Mouse (Mus musculus) embryonic facial prominence, embryonic 14.5 days (tissue): ENCODE measurements around the gene Plrg1. TPM values are rescaled to one million over a fixed set of nuclear protein-coding genes. Genes with fewer than 3 reads are reported as not detected.

Experiments
- ATAC-seq: fragments of 200-750 bp; cut with Nextera tagmentation; 2 replicates; pipeline ENCODE4 v1.8.0; 2017; ENCODE audit warnings: low read depth, moderate number of reproducible peaks, moderate TSS enrichment
- DNase-seq: peaks from one replicate; pipeline ENCODE4 v3.0.0-alpha.2; 2015; ENCODE audit warnings: low spot score
- H3K27ac ChIP-seq: fragments of 300-500 bp; sonication (generic); replicated peaks from 2 replicates; pipeline ENCODE4 v1.5.1; 2014; ENCODE audit warnings: low read depth, mild to moderate bottlenecking, low read length, moderate library complexity
- H3K27me3 ChIP-seq: fragments of 300-500 bp; sonication (generic); replicated peaks from 2 replicates; pipeline ENCODE4 v1.6.1; 2014; ENCODE audit warnings: low read length; ENCODE audit not compliant: control insufficient read depth, insufficient read depth
- H3K36me3 ChIP-seq: fragments of 300-500 bp; sonication (generic); 2 replicates; pipeline ENCODE4 v1.6.1; 2014; ENCODE audit warnings: low read length, mixed read lengths; ENCODE audit not compliant: control insufficient read depth, insufficient read depth
- H3K4me1 ChIP-seq: fragments of 300-500 bp; sonication (generic); 2 replicates; pipeline ENCODE4 v1.6.1; 2014; ENCODE audit warnings: antibody characterized with exemption, low read length; ENCODE audit not compliant: control insufficient read depth, insufficient read depth
- H3K4me2 ChIP-seq: fragments of 300-500 bp; sonication (generic); 2 replicates; pipeline ENCODE4 v1.6.1; 2014; ENCODE audit warnings: low read depth, mild to moderate bottlenecking, low read length, moderate library complexity, mixed read lengths
- H3K4me3 ChIP-seq: fragments of 300-500 bp; sonication (generic); 2 replicates; pipeline ENCODE4 v1.5.1; 2014; ENCODE audit warnings: low read depth, mild to moderate bottlenecking, low read length
- H3K9ac ChIP-seq: fragments of 300-500 bp; sonication (generic); 2 replicates; pipeline ENCODE4 v1.6.1; 2014; ENCODE audit warnings: low read depth, mild to moderate bottlenecking, low read length, moderate library complexity, mixed read lengths
- H3K9me3 ChIP-seq: fragments of 300-500 bp; sonication (generic); 2 replicates; pipeline ENCODE4 v1.6.1; 2016; ENCODE audit warnings: low read length; ENCODE audit not compliant: control insufficient read depth
- WGBS: fragments of 180-500 bp; shearing (Covaris S2); extraction: QIAGEN DNeasy Blood & Tissue Kit; methylation state at CpG from one replicate; pipeline ENCODE4 v1.1.7; 2014; 5-methylcytosine and 5-hydroxymethylcytosine counted together
- polyA plus RNA-seq: library from polyadenylated mRNA; unstranded; fragments of >200 nt; fragmentation: Nextera tagmentation; extraction: Ambion mirVana; gene quantifications from 2 replicates; pipeline ENCODE4 v1.2.1, GENCODE M21; 2014

Gene Plrg1
- polyA plus RNA-seq, 1 experiment from 2014 or later = 86.1 TPM

- no peaks in the 10 kb centered on the region for H3K4me1 ChIP-seq
- H3K4me3 ChIP-seq = no peak overlapping the region
- H3K4me2 ChIP-seq = no peak overlapping the region
- H3K9ac ChIP-seq = no peak overlapping the region
- H3K9me3 ChIP-seq = no peaks in the 10 kb centered on the region
- H3K27ac ChIP-seq = no peak overlapping the region
- DNase-seq = no peak
- ATAC-seq = no peak
- no peaks in the 10 kb centered on the region for H3K36me3 ChIP-seq
- H3K27me3 ChIP-seq = no peaks in the 10 kb centered on the region
- WGBS = 87% methylated on average over 5 of the region's 5 CpGs
Observed at GRCm38 (mm10) chr3:83021176-83021575, 34.1 kb upstream of the Plrg1 start.

- Histone ChIP-seq H3K9me3 (no peaks in the 10 kb centered on the region), H3K27ac (no peak overlapping the region), H3K27me3 (no peaks in the 10 kb centered on the region), H3K9ac (no peak overlapping the region), H3K4me2 (no peak overlapping the region), H3K4me1 (no peaks in the 10 kb centered on the region), H3K36me3 (no peaks in the 10 kb centered on the region), H3K4me3 (no peak overlapping the region)
- no peak for DNase-seq
- no peak for ATAC-seq
- 77% methylated on average over 6 of the region's 6 CpGs for WGBS
Observed at GRCm38 (mm10) chr3:83025036-83025435, 30.3 kb upstream of the Plrg1 start.

DNA sequence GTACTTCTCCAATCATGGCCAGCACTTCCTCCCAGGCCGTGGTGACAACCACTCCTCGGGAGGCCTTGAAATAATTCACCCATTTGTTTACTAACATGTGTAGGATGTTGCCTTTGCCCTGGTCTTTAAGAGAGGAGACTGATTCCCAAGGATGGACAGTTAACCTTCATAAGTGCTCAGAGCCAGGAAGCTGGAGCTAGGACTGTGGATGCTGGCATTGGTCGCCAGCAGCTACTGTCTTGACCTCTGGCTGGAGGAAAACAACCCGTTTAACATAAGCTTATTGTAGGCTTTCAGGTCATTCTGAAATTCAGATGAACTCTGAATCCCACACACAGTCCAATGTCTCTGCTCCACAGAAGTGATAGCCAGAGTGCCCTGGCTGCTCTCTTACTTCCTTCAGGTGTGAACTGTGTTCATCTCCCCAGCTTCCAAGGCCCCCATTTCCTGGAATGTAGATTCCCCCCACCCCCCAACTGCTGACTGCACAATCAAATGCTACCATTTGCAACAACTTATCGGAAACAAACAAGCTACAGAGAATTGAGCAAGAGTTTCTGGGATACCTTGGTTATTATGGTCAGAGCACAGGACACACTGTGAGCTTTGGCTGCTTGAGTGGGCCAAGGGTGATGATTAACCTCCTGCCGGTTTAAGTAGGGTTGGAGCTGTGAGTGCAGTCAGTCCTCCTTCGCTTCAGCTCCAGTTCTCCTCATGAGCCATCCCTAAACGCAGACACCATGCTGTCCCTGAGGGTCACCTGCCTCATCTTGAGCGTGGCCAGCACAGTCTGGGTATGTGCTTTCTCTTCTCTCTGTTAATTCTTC lies 29.6 kb upstream of the Plrg1 start, which contains the start of gene Fga:
TSS of gene Fga (plus strand) at position 602 of the 827 bp plus-strand sequence.
- Histone ChIP-seq H3K9ac (no peak within 1 kb of the TSS), H3K4me3 (no peak within 1 kb of the TSS), H3K36me3 (no peaks in the 10 kb centered on the region), H3K9me3 (no peaks in the 10 kb centered on the region), H3K27me3 (no peaks in the 10 kb centered on the region), H3K27ac (no peak within 1 kb of the TSS), H3K4me2 (no peak within 1 kb of the TSS), H3K4me1 (no peaks in the 10 kb centered on the region)
- DNase-seq (no peak), ATAC-seq (no peak)
- WGBS = 69% methylated on average over 9 of the region's 9 CpGs

- Histone ChIP-seq H3K27me3 (no peaks in the 10 kb centered on the region), H3K9me3 (no peaks in the 10 kb centered on the region), H3K36me3 (no peaks in the 10 kb centered on the region), H3K27ac (no peak overlapping the region), H3K4me3 (no peak overlapping the region), H3K4me1 (no peaks in the 10 kb centered on the region), H3K9ac (no peak overlapping the region), H3K4me2 (no peak overlapping the region)
- DNase-seq (no peak), ATAC-seq (no peak)
- 85% methylated on average over 9 of the region's 9 CpGs for whole genome bisulfite sequencing
Observed at GRCm38 (mm10) chr3:83027546-83028251, 27.6 kb upstream of the Plrg1 start.

DNA sequence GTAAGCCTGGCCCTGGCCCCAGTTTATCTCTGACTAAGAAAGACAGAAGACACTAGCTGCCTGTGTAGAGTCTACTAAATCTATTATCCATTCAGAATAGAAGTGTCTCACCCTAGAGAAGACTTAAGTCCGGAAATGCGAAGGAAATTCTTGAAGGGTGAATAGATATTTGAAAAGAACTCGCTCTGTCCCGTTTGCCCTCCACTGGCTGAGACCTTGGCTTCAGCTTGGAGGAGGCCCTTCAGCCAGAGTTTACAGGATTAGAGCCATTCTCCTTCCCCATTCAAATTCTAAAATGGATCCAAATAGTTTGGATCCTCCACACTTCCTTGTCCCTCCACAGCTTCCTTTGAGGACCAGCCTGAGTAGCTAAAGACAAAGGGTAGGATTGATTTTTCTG lies 25.0 kb upstream of the Plrg1 start:
- DNase-seq (no peak), ATAC-seq (no peak)

DNA sequence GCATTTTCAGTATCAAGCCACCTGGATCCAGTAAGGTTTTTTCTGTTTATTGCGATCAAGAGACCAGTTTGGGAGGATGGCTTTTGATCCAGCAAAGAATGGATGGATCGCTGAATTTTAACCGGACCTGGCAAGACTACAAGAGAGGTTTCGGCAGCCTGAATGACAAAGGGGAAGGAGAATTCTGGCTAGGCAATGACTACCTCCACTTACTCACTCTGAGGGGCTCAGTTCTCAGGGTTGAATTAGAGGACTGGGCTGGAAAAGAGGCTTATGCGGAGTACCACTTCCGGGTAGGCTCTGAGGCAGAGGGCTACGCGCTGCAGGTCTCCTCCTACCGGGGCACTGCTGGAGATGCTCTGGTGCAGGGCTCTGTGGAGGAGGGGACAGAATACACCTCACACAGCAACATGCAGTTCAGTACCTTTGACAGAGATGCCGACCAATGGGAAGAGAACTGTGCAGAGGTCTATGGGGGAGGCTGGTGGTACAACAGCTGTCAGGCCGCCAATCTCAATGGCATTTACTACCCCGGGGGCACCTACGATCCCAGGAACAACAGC lies 22.5 kb upstream of the Plrg1 start:
- Histone ChIP-seq H3K9me3 (no peaks in the 10 kb centered on the region), H3K27me3 (peaks cover 3% of the 10 kb centered on the region; the same call in 1 of the 2 replicates), H3K27ac (no peak overlapping the region), H3K9ac (no peak overlapping the region), H3K4me2 (peak overlapping the region; percentile 43), H3K36me3 (no peaks in the 10 kb centered on the region), H3K4me1 (no peaks in the 10 kb centered on the region), H3K4me3 (peak overlapping the region; percentile 15; the same call in 1 of the 2 replicates)
- DNase-seq (no peak), ATAC-seq (no peak)
- WGBS = 53% methylated on average over 13 of the region's 13 CpGs

More for the DNA sequence above, 25.0 kb upstream of the Plrg1 start:
- 78% methylated on average over 4 of the region's 4 CpGs for WGBS
- Histone ChIP-seq H3K9ac (no peak overlapping the region), H3K36me3 (no peaks in the 10 kb centered on the region), H3K4me2 (no peak overlapping the region), H3K4me3 (no peak overlapping the region), H3K27me3 (peaks cover 3% of the 10 kb centered on the region; the same call in 1 of the 2 replicates), H3K4me1 (no peaks in the 10 kb centered on the region), H3K9me3 (no peaks in the 10 kb centered on the region), H3K27ac (no peak overlapping the region)

DNA sequence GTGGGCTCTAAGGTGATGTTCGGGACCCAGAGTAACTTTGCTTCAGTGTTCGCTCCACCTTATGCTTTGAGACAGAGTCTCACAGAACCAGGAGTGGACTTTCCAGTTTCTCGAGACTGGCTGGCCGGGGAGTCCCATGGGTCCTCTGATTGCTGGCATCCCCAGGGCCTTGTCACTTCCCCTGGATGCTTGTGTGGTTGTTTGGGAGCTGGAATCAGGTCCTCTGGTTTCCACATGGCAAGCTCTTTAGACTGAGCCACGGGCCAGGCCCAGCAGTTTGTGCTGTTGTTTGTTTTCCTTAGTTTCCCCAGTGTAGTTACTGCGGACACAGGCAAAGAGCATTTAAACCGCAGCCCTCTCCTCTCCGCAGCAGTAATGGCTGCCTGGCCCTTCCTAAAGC lies 21.5 kb upstream of the Plrg1 start:
- H3K9ac ChIP-seq = no peak overlapping the region
- no peaks in the 10 kb centered on the region for H3K9me3 ChIP-seq
- no peaks in the 10 kb centered on the region for H3K4me1 ChIP-seq
- no peak overlapping the region for H3K27ac ChIP-seq
- 74% methylated on average over 8 of the region's 8 CpGs for WGBS
- no peak overlapping the region for H3K4me2 ChIP-seq
- H3K36me3 ChIP-seq = no peaks in the 10 kb centered on the region
- no peak for ATAC-seq
- H3K27me3 ChIP-seq = peaks cover 3% of the 10 kb centered on the region; the same call in 1 of the 2 replicates
- DNase-seq = no peak
- no peak overlapping the region for H3K4me3 ChIP-seq

GRCm38 (mm10) chr3:83038865-83039264 lies 16.5 kb upstream of the Plrg1 start:
- Histone ChIP-seq H3K9ac (no peak overlapping the region), H3K27me3 (no peaks in the 10 kb centered on the region), H3K27ac (no peak overlapping the region), H3K9me3 (no peaks in the 10 kb centered on the region), H3K36me3 (no peaks in the 10 kb centered on the region), H3K4me1 (no peaks in the 10 kb centered on the region), H3K4me2 (no peak overlapping the region), H3K4me3 (no peak overlapping the region)
- DNase-seq = no peak
- ATAC-seq = no peak
- WGBS = 70% methylated on average over 2 of the region's 2 CpGs
